Mouse (Mus musculus) CD4-positive naive resting alpha-beta T cell, adult 57 days (primary cell): ENCODE results near the gene Pacsin2. TPM values are rescaled to one million over a fixed set of nuclear protein-coding genes. Genes with fewer than 3 reads are reported as not detected.

ENCODE experiments used
- total RNA-seq: library from RNA; stranded (reverse); gene quantifications from one replicate; pipeline ENCODE4 v1.2.4, GENCODE M21; 2023

The Pacsin2 gene
- 28.1 TPM for total RNA-seq

GRCm38 (mm10) chr15:83464083-83464904 is at the start of gene Pacsin2:
Gene Pacsin2 (minus strand): TSS chr15:83464606.

DNA sequence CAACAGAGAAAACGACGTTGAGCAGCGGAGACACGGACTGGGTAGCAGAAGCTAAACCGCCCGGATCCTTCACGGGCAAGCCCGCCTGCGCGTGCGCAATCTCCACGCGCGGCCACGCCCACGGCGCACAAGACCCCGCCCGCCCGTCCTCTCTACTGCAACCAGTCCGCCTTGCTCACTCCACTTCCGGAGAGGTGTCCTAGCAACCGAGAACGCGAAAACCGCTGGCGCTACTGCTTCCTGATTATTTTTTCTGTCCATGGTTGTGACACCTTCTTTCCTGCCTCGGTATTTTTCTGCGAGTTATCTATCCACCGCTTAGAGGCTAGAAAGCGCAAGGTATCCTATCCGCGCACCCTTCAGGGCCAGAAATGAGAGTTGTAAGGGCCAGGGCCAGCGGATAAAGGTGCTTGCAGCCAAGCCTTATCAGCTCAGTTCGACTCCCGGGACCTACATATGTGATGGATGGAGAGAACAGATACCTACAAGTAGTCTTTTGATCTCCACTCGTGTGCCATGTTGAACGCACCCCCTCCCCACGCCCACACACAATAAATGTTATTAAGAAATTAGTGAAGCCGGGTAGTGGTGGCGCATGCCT is 46.5 kb upstream of the Pacsin2 start, which contains the start of gene Ttll1:
TSS of gene Ttll1 (minus strand) at position 89 of the 601 bp plus-strand sequence.

DNA sequence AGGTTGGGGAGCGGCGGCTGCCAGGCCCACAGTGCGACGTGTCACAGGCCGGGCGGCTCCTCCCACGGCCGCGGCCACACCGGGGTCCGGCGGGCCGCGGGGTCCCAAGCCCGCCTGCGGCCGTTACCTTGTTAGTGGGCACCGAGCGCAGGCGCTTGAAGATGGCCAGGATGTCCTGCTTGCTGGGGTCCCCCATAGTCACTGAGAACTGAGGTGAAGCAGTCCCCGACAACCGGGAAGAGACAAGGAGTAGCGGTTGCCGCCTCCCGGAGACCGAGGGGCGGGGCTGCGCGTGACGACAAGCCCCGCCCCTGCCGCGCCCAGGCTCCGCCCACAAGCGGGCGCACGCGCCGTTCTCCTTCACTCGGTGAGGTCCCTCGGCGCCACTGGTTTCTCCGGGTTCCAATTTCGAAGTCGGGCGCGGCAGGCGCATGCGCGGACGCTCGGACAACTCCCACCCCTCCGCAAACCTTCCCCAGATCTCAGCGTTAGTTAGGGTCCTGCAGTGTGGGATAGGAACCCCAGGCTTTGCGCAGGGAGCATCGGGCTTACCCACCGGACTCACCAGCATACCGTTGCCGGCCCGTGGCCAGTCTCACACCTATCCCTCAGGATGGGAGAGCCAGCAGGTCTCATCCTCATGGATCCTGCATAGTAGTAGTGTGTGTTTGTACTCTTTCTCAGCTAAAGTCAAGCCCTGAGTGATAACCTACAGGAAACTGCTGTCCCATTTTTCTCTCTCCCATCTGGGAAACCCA is 114.3 kb downstream of the Pacsin2 start, which contains the start of gene Arfgap3:
TSS of gene Arfgap3 (minus strand) at position 294 of the 758 bp plus-strand sequence.

Other genes starting within 250 kb of the Pacsin2 start
- gene A4galt, start 212.8 kb downstream of the Pacsin2 start, total RNA-seq = not detected
- 8.8 TPM for gene Arfgap3, start 114.4 kb downstream of the Pacsin2 start, total RNA-seq
- 8.1 TPM for gene Ttll1, start 46.3 kb upstream of the Pacsin2 start, total RNA-seq
- gene Bik, start 62.3 kb upstream of the Pacsin2 start, total RNA-seq = 2.5 TPM
- 114 TPM for gene Tspo, start 99.0 kb upstream of the Pacsin2 start, total RNA-seq
- gene Mcat, start 99.2 kb upstream of the Pacsin2 start, total RNA-seq = 16.2 TPM
- gene Ttll12, start 130.6 kb upstream of the Pacsin2 start, total RNA-seq = 21.7 TPM